Mouse (Mus musculus): ENCODE results near the gene 2310039H08Rik.

- TF ChIP-seq CTCF (IDR thresholded peaks at IDR 0.05; ENCODE audit: insufficient read depth, low read length): no peak
- TF ChIP-seq POLR2A (IDR thresholded peaks at IDR 0.05; ENCODE audit: borderline replicate concordance, extremely low read depth, low read depth, low read length): no peak
Measured at GRCm38 (mm10) chr17:46774131-46774472, 1.7 kb downstream of the 2310039H08Rik start.
